Mouse (Mus musculus): ENCODE results near the gene Tmem150b.

The Tmem150b gene

GRCm38 (mm10) chr7:4668506-4668905, 56.5 kb downstream of the Tmem150b start:
- in situ Hi-C loops (cut with MboI; ENCODE audit: low sequenced_read_pairs) = no loop called here

- in situ Hi-C loops (cut with MboI; ENCODE audit: low sequenced_read_pairs) = no loop called here
Measured at GRCm38 (mm10) chr7:4666871-4667270, 58.2 kb downstream of the Tmem150b start.

GRCm38 (mm10) chr7:4663742-4664141, 61.3 kb downstream of the Tmem150b start:
- in situ Hi-C loops (cut with MboI; ENCODE audit: low sequenced_read_pairs) = no loop called here

- in situ Hi-C loops (cut with MboI; ENCODE audit: low sequenced_read_pairs) = no loop called here
Measured at GRCm38 (mm10) chr7:4663179-4663578, 61.9 kb downstream of the Tmem150b start.

GRCm38 (mm10) chr7:4659911-4660443, 65.1 kb downstream of the Tmem150b start:
- in situ Hi-C loops (cut with MboI; ENCODE audit: low sequenced_read_pairs) = no loop called here

GRCm38 (mm10) chr7:4658912-4659551, 66.0 kb downstream of the Tmem150b start, which contains the start of gene Ppp6r1:
Gene Ppp6r1, minus strand, starts transcription at chr7:4659019.
- in situ Hi-C loops (cut with MboI; ENCODE audit: low sequenced_read_pairs) = no loop called here

GRCm38 (mm10) chr7:4658128-4658907, 66.7 kb downstream of the Tmem150b start:
- in situ Hi-C loops (cut with MboI; ENCODE audit: low sequenced_read_pairs) = no loop called here

GRCm38 (mm10) chr7:4657521-4658127, 67.4 kb downstream of the Tmem150b start:
- in situ Hi-C loops (cut with MboI; ENCODE audit: low sequenced_read_pairs) = no loop called here
